Mouse (Mus musculus): ENCODE measurements around the gene Shroom2. TPM values are rescaled to one million over a fixed set of nuclear protein-coding genes. Genes with fewer than 3 reads are reported as not detected.

Shroom2 gene
- total RNA-seq, 4 experiments from 2014 or later, result 0.94 to 1.2 (median 1.1) TPM

GRCm38 (mm10) chrX:152703624-152704023, 65.6 kb downstream of the Shroom2 start:
- DNase-seq (ENCODE audit: low spot score in 2 of 2), result no peak

GRCm38 (mm10) chrX:152701679-152702078, 67.6 kb downstream of the Shroom2 start:
- no peak for DNase-seq (ENCODE audit: low spot score in 2 of 2)

- DNase-seq (ENCODE audit: low spot score in 2 of 2), result no peak
Measured at GRCm38 (mm10) chrX:152690788-152691291, 78.4 kb downstream of the Shroom2 start.

GRCm38 (mm10) chrX:152679190-152679814, 90.0 kb downstream of the Shroom2 start:
- DNase-seq (ENCODE audit: low spot score in 2 of 2), result no peak

GRCm38 (mm10) chrX:152676357-152676756, 92.9 kb downstream of the Shroom2 start:
- DNase-seq (ENCODE audit: low spot score in 2 of 2), result no peak

- no peak for DNase-seq (ENCODE audit: low spot score in 2 of 2)
Measured at GRCm38 (mm10) chrX:152673431-152673830, 95.8 kb downstream of the Shroom2 start.

GRCm38 (mm10) chrX:152657363-152658036, 111.8 kb downstream of the Shroom2 start:
- DNase-seq (ENCODE audit: low spot score in 2 of 2), result no peak

GRCm38 (mm10) chrX:152656609-152656939, 112.7 kb downstream of the Shroom2 start:
- DNase-seq (ENCODE audit: low spot score in 2 of 2), result no peak

- no peak for DNase-seq (ENCODE audit: low spot score in 2 of 2)
Measured at GRCm38 (mm10) chrX:152655796-152656608, 113.3 kb downstream of the Shroom2 start.

- DNase-seq (ENCODE audit: low spot score in 2 of 2), result no peak
Measured at GRCm38 (mm10) chrX:152652676-152653075, 116.6 kb downstream of the Shroom2 start.

- no peak for DNase-seq (ENCODE audit: low spot score in 2 of 2)
Measured at GRCm38 (mm10) chrX:152644827-152645226, 124.4 kb downstream of the Shroom2 start.

GRCm38 (mm10) chrX:152643679-152644638, 125.3 kb downstream of the Shroom2 start:
- DNase-seq (ENCODE audit: low spot score in 2 of 2), result no peak

GRCm38 (mm10) chrX:152643201-152643600, 126.1 kb downstream of the Shroom2 start:
- no peak for DNase-seq (ENCODE audit: low spot score in 2 of 2)

- no peak for DNase-seq (ENCODE audit: low spot score in 2 of 2)
Measured at GRCm38 (mm10) chrX:152642627-152643026, 126.6 kb downstream of the Shroom2 start.

- DNase-seq (ENCODE audit: low spot score in 2 of 2), result no peak
Measured at GRCm38 (mm10) chrX:152635397-152635796, 133.9 kb downstream of the Shroom2 start.

- no peak for DNase-seq (ENCODE audit: low spot score in 2 of 2)
Measured at GRCm38 (mm10) chrX:152621407-152621806, 147.9 kb downstream of the Shroom2 start.

GRCm38 (mm10) chrX:152620917-152621316, 148.3 kb downstream of the Shroom2 start:
- no peak for DNase-seq (ENCODE audit: low spot score in 2 of 2)

GRCm38 (mm10) chrX:152618464-152618863, 150.8 kb downstream of the Shroom2 start:
- no peak for DNase-seq (ENCODE audit: low spot score in 2 of 2)

GRCm38 (mm10) chrX:152563034-152563433, 206.2 kb downstream of the Shroom2 start, which contains the start of gene Cldn34a:
Gene Cldn34a (plus strand): TSS chrX:152563334.
- no peak for DNase-seq (ENCODE audit: low spot score in 2 of 2)
